Comparison of ENCODE assay signal across 25 mouse cellular contexts in genomic region chr11:103206203-103206602, GRCm38 (mm10). TPM values are rescaled to one million over a fixed set of nuclear protein-coding genes. Genes with fewer than 3 reads are reported as not detected.
"Had no signal": no experiment of that assay in that cellular context is flagged by ENCODE, and none has a peak within 500 bp of the region (broad histone marks: within the 10 kb centered on the region; RNA-seq: fewer than 3 reads in every experiment).

No protein-coding gene starts in this region.

- H3K4me2 ChIP-seq: limb, embryonic 13.5 days; liver, embryonic 12.5 days; liver, embryonic 15.5 days; lung, embryonic 15.5 days; midbrain, embryonic 11.5 days; stomach, embryonic 15.5 days had no signal

- H3K27ac ChIP-seq: limb, embryonic 10.5 days; limb, embryonic 13.5 days; liver, embryonic 12.5 days; liver, embryonic 15.5 days; lung, embryonic 15.5 days; stomach, embryonic 15.5 days had no signal

- ATAC-seq: liver, embryonic 12.5 days had no signal

- H3K4me1 ChIP-seq: limb, embryonic 10.5 days; liver, embryonic 12.5 days; liver, embryonic 15.5 days had no signal

- H3K4me3 ChIP-seq: limb, embryonic 10.5 days; limb, embryonic 13.5 days; liver, embryonic 12.5 days; liver, embryonic 15.5 days; lung, embryonic 15.5 days; stomach, embryonic 15.5 days had no signal

- DNase-seq: kidney, adult 18-20 months; kidney, adult 9 months; kidney, postnatal 14 days; kidney, postnatal 4 days; liver; lung, adult 18-20 months; lung, postnatal 10 days; lung, postnatal 36 days; midbrain, embryonic 14.5 days; right cerebral cortex, postnatal 14 days; spleen, adult 18-20 months; thymus, adult 2 months; thymus, postnatal 14 days; thymus, postnatal 4 days had no signal

- H3K9ac ChIP-seq: limb, embryonic 13.5 days; liver, embryonic 12.5 days; liver, embryonic 15.5 days; lung, embryonic 15.5 days; stomach, embryonic 15.5 days had no signal

- H3K36me3 ChIP-seq: limb, embryonic 10.5 days; limb, embryonic 13.5 days; liver, embryonic 12.5 days; liver, embryonic 15.5 days; lung, embryonic 15.5 days; stomach, embryonic 15.5 days had no signal

- H3K9me3 ChIP-seq: limb, embryonic 10.5 days; limb, embryonic 13.5 days; liver, embryonic 12.5 days; liver, embryonic 15.5 days; lung, embryonic 15.5 days; stomach, embryonic 15.5 days had no signal

- H3K27me3 ChIP-seq: stomach, embryonic 15.5 days had no signal

RNA-seq across cellular contexts. Expression of gene 1700023F06Rik, which starts 2.2 kb away (rescaled TPM):
- total RNA-seq: megakaryocyte-erythroid progenitor cell, adult 5-6 weeks; midbrain, postnatal 0 days had no signal
- polyA plus RNA-seq: neural tube, embryonic 11.5 days had no signal

RNA-seq across cellular contexts. Expression of gene Spata32, which starts 12.0 kb away (rescaled TPM):
- total RNA-seq: megakaryocyte-erythroid progenitor cell, adult 5-6 weeks had no signal
- polyA plus RNA-seq: kidney, embryonic 16.5 days; limb, embryonic 10.5 days; limb, embryonic 13.5 days; liver, embryonic 12.5 days; liver, embryonic 15.5 days; lung, embryonic 15.5 days; midbrain, embryonic 11.5 days; neural tube, embryonic 11.5 days; stomach, embryonic 15.5 days; thymus, adult 2 months had no signal
